ENCODE assay signal across 8 mouse cellular contexts in the genomic region with DNA sequence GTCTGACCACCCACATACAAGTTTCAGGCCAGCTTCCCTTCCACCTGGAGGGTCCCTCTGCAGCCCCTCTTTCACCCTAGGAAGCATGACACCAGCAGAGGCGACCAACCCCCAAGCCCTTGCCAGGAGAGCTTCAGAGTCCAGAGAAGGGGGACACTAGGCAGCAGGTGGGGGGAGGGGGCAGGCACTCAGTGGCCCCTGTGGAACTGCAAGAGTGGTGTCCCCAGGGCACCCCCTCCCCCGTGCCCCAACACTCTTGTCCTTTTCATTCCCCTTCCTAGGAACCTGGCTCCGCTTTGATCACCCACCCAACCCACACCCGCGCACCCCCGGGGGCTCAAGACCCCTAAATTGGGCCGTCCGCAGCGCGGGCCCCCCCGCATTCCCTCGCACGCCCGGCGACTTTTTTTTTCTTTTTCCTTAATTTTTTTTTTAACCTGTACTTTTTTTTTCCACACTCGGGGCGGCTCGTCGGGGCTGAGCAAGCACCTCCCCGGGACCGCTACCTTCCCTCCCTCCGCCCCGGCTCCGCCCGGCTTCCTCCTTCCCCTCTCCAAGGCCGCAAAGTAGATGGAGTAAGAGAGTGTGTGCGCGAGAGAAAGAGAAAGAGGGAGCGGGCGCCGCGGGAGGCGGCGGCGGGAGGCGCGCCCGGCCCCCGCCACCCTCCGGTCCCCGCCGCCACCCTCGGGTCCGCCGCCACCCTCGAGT. TPM values are rescaled to one million over a fixed set of nuclear protein-coding genes. Genes with fewer than 3 reads are reported as not detected.
A peak's percentile ranks its signal among the peaks of the same experiment; 100 is the strongest.
DNase-seq lines count a peak whose midpoint lies in the region; ATAC-seq and TF ChIP-seq lines count a peak whose summit lies in the region.

No protein-coding gene starts in this region.

- TF ChIP-seq CTCF in lung, postnatal 0 days (IDR thresholded peaks at IDR 0.05) = no peak
- no peak for TF ChIP-seq CTCF in olfactory bulb, adult 2 months (IDR thresholded peaks at IDR 0.05; ENCODE audit: insufficient read depth, low read depth, low read length)

- peak overlapping the region; percentile 88 for H3K27ac ChIP-seq in lung, postnatal 0 days (ENCODE audit: low read length)
- H3K27ac ChIP-seq in olfactory bulb, adult 2 months (ENCODE audit: insufficient read depth, low read depth, low read length) = no peak overlapping the region; the same call in 1 of the 2 replicates

- TF ChIP-seq POLR2A in olfactory bulb, adult 2 months (IDR thresholded peaks at IDR 0.05; ENCODE audit: insufficient read depth, low read depth, low read length) = no peak

- H3K4me1 ChIP-seq in lung, postnatal 0 days (ENCODE audit: insufficient read depth, low read depth, low read length) = no peaks in the 10 kb centered on the region
- peaks cover 16% of the 10 kb centered on the region for H3K4me1 ChIP-seq in olfactory bulb, adult 2 months (ENCODE audit: control insufficient read depth, insufficient read depth, low read length)

- H3K4me3 ChIP-seq in lung, postnatal 0 days (ENCODE audit: low read depth, low read length) = peak overlapping the region; percentile 90
- H3K4me3 ChIP-seq in olfactory bulb, adult 2 months (ENCODE audit: insufficient read depth, low read depth, low read length) = peak overlapping the region; percentile 91

- 0 out of 2 replicates have a peak, but pooled peaks cover 5% of the 10 kb centered on the region for H3K9me3 ChIP-seq in lung, postnatal 0 days (ENCODE audit: low read length)

- DNase-seq in thymus, adult 18-20 months = peak; percentile 26 to 37
- no peak for DNase-seq in thymus, postnatal 0 days (ENCODE audit: low spot score)
- peak; percentile 46 to 52 for DNase-seq in cerebellum, adult 18-20 months
- peak; percentile 10 to 35 for DNase-seq in gastrocnemius, postnatal 4 days (ENCODE audit: low spot score in 2 of 2)
- peak; percentile 46 for DNase-seq in kidney, adult 9 months
- DNase-seq in lung, postnatal 0 days (ENCODE audit: low spot score) = peak; percentile 83
- DNase-seq in right cerebral cortex, adult 18-20 months = no peak

- H3K9ac ChIP-seq in lung, postnatal 0 days (replicated peaks; ENCODE audit: low read depth) = peak overlapping the region; percentile 82

- peak overlapping the region; percentile 70 for H3K4me2 ChIP-seq in lung, postnatal 0 days (replicated peaks; ENCODE audit: low read depth, low read length)

- ATAC-seq in lung, postnatal 0 days = peak; percentile 71

- no peaks in the 10 kb centered on the region for H3K36me3 ChIP-seq in lung, postnatal 0 days (ENCODE audit: insufficient read depth, low read length)

- WGBS in lung, postnatal 0 days = 2% methylated on average over 22 of the region's 46 CpGs
- 1% methylated on average over 43 of the region's 46 CpGs for WGBS in olfactory bulb, adult 2 months

- TF ChIP-seq EP300 in lung, postnatal 0 days (IDR thresholded peaks at IDR 0.05) = no peak

- no peaks in the 10 kb centered on the region for H3K27me3 ChIP-seq in lung, postnatal 0 days (replicated peaks; ENCODE audit: insufficient read depth, low read length)

RNA-seq across cellular contexts. Expression of a gene that starts 0.7 kb away (rescaled TPM):
- polyA plus RNA-seq in thymus, postnatal 0 days (2015; fragmentation: Nextera tagmentation; extraction: Ambion mirVana) = 17.7 and 18.6 TPM in 2 replicates
- 10 to 100 TPM; 10.9 to 12.1 TPM for total RNA-seq in gastrocnemius, postnatal 4 days (2021)
- polyA plus RNA-seq in lung, postnatal 0 days (2015; fragmentation: Nextera tagmentation; extraction: Ambion mirVana) = 11.1 and 11.7 TPM in 2 replicates
- polyA plus RNA-seq in olfactory bulb, adult 2 months (2012; ENCODE audit: insufficient read depth, insufficient read length, low replicate concordance, missing spikeins) = not detected in 2 replicates

Comparison
In these comparisons a context has a peak if more than half of its experiments do, and no peak if none do; other contexts are left out.
1. DNase-seq: peak in thymus, adult 18-20 months (2 of 2), cerebellum, adult 18-20 months (2 of 2), gastrocnemius, postnatal 4 days (2 of 2), kidney, adult 9 months (single experiment) and lung, postnatal 0 days (single experiment); none in thymus, postnatal 0 days (single experiment) and right cerebral cortex, adult 18-20 months (single experiment).
2. RNA of a gene that starts 0.7 kb away (polyA plus RNA-seq): 17.7 to 18.6 TPM in thymus, postnatal 0 days and 11.1 to 11.7 TPM in lung, postnatal 0 days; not detected in olfactory bulb, adult 2 months; every median in the first group is over 10 times any median in the second.